Mouse (Mus musculus) cerebellum, adult 8-10 months (tissue): ENCODE results near the gene Med9.

Source experiments
- DNase-seq: peaks from one replicate; pipeline ENCODE4 v3.0.0; 2022

Gene Med9

GRCm38 (mm10) chr11:60004716-60005115 is 56.7 kb downstream of the Med9 start:
- no peak for DNase-seq

DNA sequence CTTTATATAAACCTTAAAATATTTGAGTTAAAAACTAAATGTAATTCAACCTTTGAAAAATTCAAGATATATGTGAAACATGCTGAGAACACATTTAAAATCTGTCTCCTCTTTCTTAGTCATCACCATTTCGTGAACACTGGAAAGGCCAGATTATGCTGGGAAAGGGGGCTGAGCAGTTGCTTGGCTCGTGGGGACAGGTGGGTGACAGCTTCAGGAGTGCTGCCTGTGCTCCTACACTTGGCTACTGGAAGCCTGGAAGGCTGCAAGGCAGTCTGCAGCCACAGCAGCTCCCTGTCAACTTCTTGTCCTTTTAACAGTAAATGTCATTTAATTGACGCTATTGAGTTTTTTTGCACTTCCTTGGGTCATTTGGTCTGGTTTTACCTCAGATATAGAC is 57.9 kb downstream of the Med9 start:
- DNase-seq, result no peak

- DNase-seq, result no peak
Measured at GRCm38 (mm10) chr11:60009451-60009850, 61.4 kb downstream of the Med9 start.

- DNase-seq, result no peak
Measured at GRCm38 (mm10) chr11:60011516-60011915, 63.5 kb downstream of the Med9 start.
